Mouse (Mus musculus) neural tube, embryonic 13.5 days (tissue): ENCODE results near the gene Shoc2. TPM values are rescaled to one million over a fixed set of nuclear protein-coding genes. Genes with fewer than 3 reads are reported as not detected.

Source experiments
- ATAC-seq: fragments of 200-750 bp; cut with Nextera tagmentation; 2 replicates; pipeline ENCODE4 v1.8.0; 2017; ENCODE audit warnings: low read depth, mild to moderate bottlenecking, moderate TSS enrichment, moderate library complexity
- H3K27ac ChIP-seq: fragments of 300-500 bp; sonication (generic); replicated peaks from 2 replicates; pipeline ENCODE4 v1.5.1; 2015; ENCODE audit warnings: moderate library complexity, mild to moderate bottlenecking, inconsistent platforms
- H3K27me3 ChIP-seq: fragments of 300-500 bp; sonication (generic); 2 replicates; pipeline ENCODE4 v1.6.1; 2015; ENCODE audit warnings: mild to moderate bottlenecking, inconsistent platforms
- H3K36me3 ChIP-seq: fragments of 300-500 bp; sonication (generic); 2 replicates; pipeline ENCODE4 v1.6.1; 2015; ENCODE audit warnings: mild to moderate bottlenecking, inconsistent platforms
- H3K4me1 ChIP-seq: fragments of 300-500 bp; sonication (generic); replicated peaks from 2 replicates; pipeline ENCODE4 v1.6.1; 2015; ENCODE audit warnings: inconsistent platforms
- H3K4me2 ChIP-seq: fragments of 300-500 bp; sonication (generic); 2 replicates; pipeline ENCODE4 v1.6.1; 2015; ENCODE audit warnings: inconsistent platforms, mild to moderate bottlenecking, moderate library complexity
- H3K4me3 ChIP-seq: fragments of 300-500 bp; sonication (generic); 2 replicates; pipeline ENCODE4 v1.5.1; 2015; ENCODE audit warnings: mild to moderate bottlenecking, inconsistent platforms
- H3K9ac ChIP-seq: fragments of 300-500 bp; sonication (generic); 2 replicates; pipeline ENCODE4 v1.6.1; 2015; ENCODE audit warnings: moderate library complexity, mild to moderate bottlenecking, inconsistent platforms
- H3K9me3 ChIP-seq: fragments of 300-500 bp; sonication (generic); 2 replicates; pipeline ENCODE4 v1.6.1; 2016; ENCODE audit warnings: inconsistent platforms
- WGBS: fragments of 180-500 bp; shearing (Covaris S2); methylation state at CpG from one replicate; pipeline ENCODE4 v1.1.7; 2015; 5-methylcytosine and 5-hydroxymethylcytosine counted together
- polyA plus RNA-seq: library from polyadenylated mRNA; unstranded; fragments of >200 nt; fragmentation: Nextera tagmentation; extraction: Ambion mirVana; gene quantifications from 2 replicates; pipeline ENCODE4 v1.2.1, GENCODE M21; 2015

Gene Shoc2
- polyA plus RNA-seq = 71.5 and 72.9 TPM in 2 replicates

GRCm38 (mm10) chr19:53943802-53944785, at the start of gene Shoc2, which contains the start of gene Bbip1:
Shoc2 (plus strand) TSS chr19:53944306.
Bbip1 (minus strand) TSS chr19:53944627.
- H3K4me1 ChIP-seq = peaks cover 31% of the 10 kb centered on the region
- peak within 1 kb of the TSS; percentile 98 for H3K9ac ChIP-seq
- H3K9me3 ChIP-seq = no peaks in the 10 kb centered on the region
- WGBS = under 1% methylated on average over 61 of the region's 62 CpGs
- H3K27ac ChIP-seq = peak within 1 kb of the TSS; percentile 99
- no peaks in the 10 kb centered on the region for H3K27me3 ChIP-seq
- ATAC-seq = peak; percentile 97
- H3K36me3 ChIP-seq = peaks cover 7% of the 10 kb centered on the region
- peak within 1 kb of the TSS; percentile 95 for H3K4me3 ChIP-seq
- peak within 1 kb of the TSS; percentile 68 for H3K4me2 ChIP-seq

- H3K4me1 ChIP-seq = peaks cover 13% of the 10 kb centered on the region; the same call in 1 of the 2 replicates
- no peaks in the 10 kb centered on the region; the same call in 1 of the 2 replicates for H3K27me3 ChIP-seq
- no peak overlapping the region for H3K4me2 ChIP-seq
- no peak overlapping the region for H3K4me3 ChIP-seq
- WGBS = 72% methylated on average over 12 of the region's 12 CpGs
- ATAC-seq = no peak
- no peak overlapping the region for H3K27ac ChIP-seq
- H3K9ac ChIP-seq = no peak overlapping the region
- H3K9me3 ChIP-seq = no peaks in the 10 kb centered on the region
- H3K36me3 ChIP-seq = no peaks in the 10 kb centered on the region
Observed at GRCm38 (mm10) chr19:53894538-53895121, 49.5 kb upstream of the Shoc2 start.

GRCm38 (mm10) chr19:53898046-53898445, 46.1 kb upstream of the Shoc2 start:
- peaks cover 12% of the 10 kb centered on the region; the same call in 1 of the 2 replicates for H3K4me1 ChIP-seq
- 83% methylated on average over 5 of the region's 5 CpGs for WGBS
- ATAC-seq = no peak
- H3K9ac ChIP-seq = no peak overlapping the region
- H3K4me2 ChIP-seq = no peak overlapping the region
- no peaks in the 10 kb centered on the region; the same call in 1 of the 2 replicates for H3K27me3 ChIP-seq
- no peak overlapping the region for H3K27ac ChIP-seq
- H3K36me3 ChIP-seq = no peaks in the 10 kb centered on the region
- H3K4me3 ChIP-seq = no peak overlapping the region
- H3K9me3 ChIP-seq = no peaks in the 10 kb centered on the region

GRCm38 (mm10) chr19:53898498-53898897, 45.6 kb upstream of the Shoc2 start:
- H3K27me3 ChIP-seq = no peaks in the 10 kb centered on the region; the same call in 1 of the 2 replicates
- WGBS = 71% methylated on average over 4 of the region's 4 CpGs

GRCm38 (mm10) chr19:53898970-53899900, 44.9 kb upstream of the Shoc2 start:
- Histone ChIP-seq H3K4me1 (peaks cover 7% of the 10 kb centered on the region; the same call in 1 of the 2 replicates), H3K9me3 (no peaks in the 10 kb centered on the region), H3K9ac (no peak overlapping the region), H3K27ac (no peak overlapping the region), H3K36me3 (no peaks in the 10 kb centered on the region), H3K27me3 (no peaks in the 10 kb centered on the region; the same call in 1 of the 2 replicates), H3K4me3 (no peak overlapping the region), H3K4me2 (no peak overlapping the region)
- 85% methylated on average over 25 of the region's 25 CpGs for WGBS
- no peak for ATAC-seq

More at GRCm38 (mm10) chr19:53898498-53898897, 45.6 kb upstream of the Shoc2 start:
- Histone ChIP-seq H3K9me3 (no peaks in the 10 kb centered on the region), H3K4me2 (no peak overlapping the region), H3K36me3 (no peaks in the 10 kb centered on the region), H3K4me3 (no peak overlapping the region), H3K27ac (no peak overlapping the region), H3K4me1 (peaks cover 10% of the 10 kb centered on the region; the same call in 1 of the 2 replicates), H3K9ac (no peak overlapping the region)
- ATAC-seq = no peak

- peaks cover 15% of the 10 kb centered on the region for H3K4me1 ChIP-seq
- no peak overlapping the region for H3K4me3 ChIP-seq
- H3K27me3 ChIP-seq = no peaks in the 10 kb centered on the region; the same call in 1 of the 2 replicates
- no peak overlapping the region for H3K4me2 ChIP-seq
- H3K36me3 ChIP-seq = no peaks in the 10 kb centered on the region
- no peak overlapping the region for H3K27ac ChIP-seq
- no peaks in the 10 kb centered on the region for H3K9me3 ChIP-seq
- WGBS = 89% methylated on average over 14 of the region's 14 CpGs
- no peak for ATAC-seq
- H3K9ac ChIP-seq = no peak overlapping the region
Observed at GRCm38 (mm10) chr19:53899941-53900610, 44.0 kb upstream of the Shoc2 start.

GRCm38 (mm10) chr19:53901931-53902738, 42.0 kb upstream of the Shoc2 start:
- peak overlapping the region; percentile 79 for H3K9ac ChIP-seq
- H3K9me3 ChIP-seq = no peaks in the 10 kb centered on the region
- peaks cover 27% of the 10 kb centered on the region for H3K4me1 ChIP-seq
- no peaks in the 10 kb centered on the region; the same call in 1 of the 2 replicates for H3K27me3 ChIP-seq
- ATAC-seq = no peak
- no peaks in the 10 kb centered on the region for H3K36me3 ChIP-seq
- peak overlapping the region; percentile 98 for H3K4me3 ChIP-seq
- peak overlapping the region; percentile 82 for H3K27ac ChIP-seq
- peak overlapping the region; percentile 68 for H3K4me2 ChIP-seq
- 63% methylated on average over 15 of the region's 15 CpGs for WGBS

- peak overlapping the region; percentile 93 for H3K27ac ChIP-seq
- peak; percentile 98 for ATAC-seq
- H3K9me3 ChIP-seq = no peaks in the 10 kb centered on the region
- peaks cover 32% of the 10 kb centered on the region for H3K4me1 ChIP-seq
- WGBS = 0% methylated on average over 59 of the region's 61 CpGs
- H3K36me3 ChIP-seq = no peaks in the 10 kb centered on the region
- peak overlapping the region; percentile 73 for H3K4me2 ChIP-seq
- H3K4me3 ChIP-seq = peak overlapping the region; percentile 98
- no peaks in the 10 kb centered on the region; the same call in 1 of the 2 replicates for H3K27me3 ChIP-seq
- H3K9ac ChIP-seq = peak overlapping the region; percentile 96
Observed at GRCm38 (mm10) chr19:53902739-53903487, 41.2 kb upstream of the Shoc2 start.

- Histone ChIP-seq H3K4me2 (peak overlapping the region; percentile 73), H3K4me3 (peak overlapping the region; percentile 98), H3K36me3 (peaks cover 6% of the 10 kb centered on the region; the same call in 1 of the 2 replicates), H3K27me3 (no peaks in the 10 kb centered on the region), H3K27ac (peak overlapping the region; percentile 93), H3K9me3 (no peaks in the 10 kb centered on the region), H3K4me1 (peaks cover 32% of the 10 kb centered on the region), H3K9ac (peak overlapping the region; percentile 96)
- ATAC-seq = peak; percentile 73
- under 1% methylated on average over 75 of the region's 83 CpGs for WGBS
Observed at GRCm38 (mm10) chr19:53903507-53904321, 40.4 kb upstream of the Shoc2 start.
